Mouse (Mus musculus): Measurements from ENCODE around the gene Arfgef2. TPM values are rescaled to one million over a fixed set of nuclear protein-coding genes. Genes with fewer than 3 reads are reported as not detected.
"Not testable (repeated sequence)": the region's sequence is repeated elsewhere in the genome, so short reads cannot be mapped to it uniquely, and the experiment has no call there.

Gene Arfgef2
- polyA plus RNA-seq, 1 experiment from 2014 or later = 6.8 TPM

DNA sequence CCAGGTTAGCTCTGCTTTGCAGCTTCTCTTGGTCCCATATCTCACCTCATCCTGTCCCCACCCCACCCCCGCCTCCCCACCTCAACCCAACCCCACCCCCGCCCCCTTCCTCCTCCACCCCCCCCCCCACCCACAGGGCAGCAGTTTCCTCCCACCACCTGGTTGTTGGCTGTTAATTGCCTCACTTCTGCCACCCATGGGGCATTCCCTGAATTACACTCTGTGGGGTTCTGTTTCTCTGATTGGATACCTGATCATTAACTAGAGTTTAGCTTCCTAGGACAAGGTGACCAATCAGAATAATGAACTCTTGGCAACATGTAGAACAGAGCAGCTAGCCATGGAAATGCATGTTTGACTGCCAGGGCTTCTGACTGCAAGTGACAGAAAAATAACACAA, 29.1 kb upstream of the Arfgef2 start:
- H3K4me1 ChIP-seq (ENCODE audit: control insufficient read depth, insufficient read depth, low read length) = no peaks in the 10 kb centered on the region
- no peak overlapping the region for H3K9ac ChIP-seq (replicated peaks; ENCODE audit: low read length)
- WGBS = 37% methylated on average over 2 of the region's 2 CpGs
- H3K36me3 ChIP-seq (ENCODE audit: control insufficient read depth, insufficient read depth, low read length) = no peaks in the 10 kb centered on the region
- no peak for DNase-seq
- no peaks in the 10 kb centered on the region for H3K9me3 ChIP-seq (ENCODE audit: control insufficient read depth, low read length)
- no peak overlapping the region for H3K4me2 ChIP-seq (ENCODE audit: low read length)
- no peak for ATAC-seq (ENCODE audit: low FRiP score, low TSS enrichment)
- H3K4me3 ChIP-seq (replicated peaks; ENCODE audit: low read depth, low read length) = no peak overlapping the region
- H3K27me3 ChIP-seq (ENCODE audit: control insufficient read depth, insufficient read depth, low read length) = no peaks in the 10 kb centered on the region
- H3K27ac ChIP-seq (replicated peaks; ENCODE audit: low read depth, low read length) = no peak overlapping the region

DNA sequence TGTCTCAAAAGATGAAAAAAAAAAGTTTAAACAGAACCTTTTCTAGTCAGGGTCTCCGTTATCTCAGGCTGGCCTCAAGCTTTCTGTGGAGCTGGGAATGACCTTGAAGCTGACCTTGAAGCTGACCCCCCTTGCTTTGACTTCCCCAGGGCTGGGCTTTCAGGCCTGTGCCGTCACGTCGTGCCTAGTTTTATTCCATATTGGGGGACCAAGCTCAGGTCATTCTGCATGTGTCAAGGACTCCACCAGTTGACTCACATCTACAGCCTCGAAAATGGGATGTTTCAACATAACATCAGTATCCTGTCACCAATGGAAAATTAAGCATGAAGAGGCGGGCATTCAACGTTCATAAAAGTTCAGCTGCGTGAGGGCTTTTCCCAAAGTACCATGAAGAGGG, 25.4 kb upstream of the Arfgef2 start:
- H3K27ac ChIP-seq (replicated peaks; ENCODE audit: low read depth, low read length) = no peak overlapping the region
- H3K9me3 ChIP-seq (ENCODE audit: control insufficient read depth, low read length) = no peaks in the 10 kb centered on the region
- WGBS = 65% methylated on average over 8 of the region's 8 CpGs
- H3K27me3 ChIP-seq (ENCODE audit: control insufficient read depth, insufficient read depth, low read length) = no peaks in the 10 kb centered on the region
- H3K4me3 ChIP-seq (replicated peaks; ENCODE audit: low read depth, low read length) = no peak overlapping the region
- no peak for DNase-seq
- H3K9ac ChIP-seq (replicated peaks; ENCODE audit: low read length) = no peak overlapping the region
- ATAC-seq (ENCODE audit: low FRiP score, low TSS enrichment) = no peak
- no peaks in the 10 kb centered on the region for H3K4me1 ChIP-seq (ENCODE audit: control insufficient read depth, insufficient read depth, low read length)
- H3K4me2 ChIP-seq (ENCODE audit: low read length) = no peak overlapping the region
- no peaks in the 10 kb centered on the region for H3K36me3 ChIP-seq (ENCODE audit: control insufficient read depth, insufficient read depth, low read length)

DNA sequence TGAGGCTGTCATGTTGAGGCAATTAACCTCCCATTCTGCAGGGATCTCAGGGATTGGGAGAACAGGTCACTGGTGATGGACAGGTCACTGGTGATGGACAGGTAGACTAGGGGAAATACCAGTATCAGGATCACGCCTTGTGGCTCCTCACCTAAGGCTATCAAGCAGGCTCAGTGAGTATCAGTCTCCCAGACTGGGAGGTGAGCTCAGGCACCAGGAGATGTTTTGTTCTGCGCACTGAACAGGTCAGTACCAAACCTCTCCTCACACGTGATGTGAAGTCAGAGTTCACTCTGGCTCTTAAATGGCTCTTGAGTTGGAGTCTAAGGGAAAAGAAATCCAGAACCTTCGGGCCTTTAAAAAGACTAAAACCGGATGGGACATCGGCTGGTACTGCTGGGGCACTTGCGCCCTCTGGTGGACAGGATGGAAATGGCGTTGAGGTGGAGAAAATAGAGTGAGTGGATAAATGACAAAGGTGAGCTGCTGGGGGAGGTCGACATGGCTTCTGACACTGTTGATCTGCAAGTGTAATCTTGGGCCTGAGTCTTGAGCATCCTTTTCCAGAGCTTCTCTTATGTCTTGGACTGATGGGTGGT, 24.3 kb upstream of the Arfgef2 start:
- no peaks in the 10 kb centered on the region for H3K36me3 ChIP-seq (ENCODE audit: control insufficient read depth, insufficient read depth, low read length)
- no peak overlapping the region for H3K9ac ChIP-seq (replicated peaks; ENCODE audit: low read length)
- H3K4me3 ChIP-seq (replicated peaks; ENCODE audit: low read depth, low read length) = no peak overlapping the region

DNA sequence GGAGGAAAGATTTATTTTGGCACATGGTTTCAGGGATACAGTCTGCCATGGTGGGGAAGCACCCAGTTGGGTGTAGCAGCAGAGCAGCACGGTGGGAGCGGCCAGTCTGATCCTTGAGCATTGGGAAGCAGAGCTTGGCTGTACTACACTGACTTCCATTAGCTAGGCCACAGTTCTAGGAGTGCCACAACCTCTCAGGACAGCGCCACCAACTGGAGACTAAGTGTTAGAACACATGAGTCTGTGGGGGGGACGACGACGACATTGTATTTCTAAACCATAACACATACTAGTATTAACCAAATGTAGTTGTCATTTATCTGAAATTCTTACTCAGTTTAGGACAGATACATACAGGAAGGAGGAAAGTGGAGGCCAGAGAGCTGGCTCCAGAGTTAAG, 21.0 kb upstream of the Arfgef2 start:
- no peak for ATAC-seq (ENCODE audit: low FRiP score, low TSS enrichment)
- no peak overlapping the region for H3K4me2 ChIP-seq (ENCODE audit: low read length)
- 76% methylated on average over 6 of the region's 6 CpGs for WGBS
- DNase-seq = peak; percentile 22
- H3K4me3 ChIP-seq (replicated peaks; ENCODE audit: low read depth, low read length) = no peak overlapping the region
- no peak overlapping the region for H3K27ac ChIP-seq (replicated peaks; ENCODE audit: low read depth, low read length)
- peaks cover 8% of the 10 kb centered on the region for H3K4me1 ChIP-seq (ENCODE audit: control insufficient read depth, insufficient read depth, low read length)
- H3K27me3 ChIP-seq (ENCODE audit: control insufficient read depth, insufficient read depth, low read length) = no peaks in the 10 kb centered on the region
- H3K9ac ChIP-seq (replicated peaks; ENCODE audit: low read length) = no peak overlapping the region
- no peaks in the 10 kb centered on the region for H3K36me3 ChIP-seq (ENCODE audit: control insufficient read depth, insufficient read depth, low read length)
- no peaks in the 10 kb centered on the region for H3K9me3 ChIP-seq (ENCODE audit: control insufficient read depth, low read length)

More for the DNA sequence above, 24.3 kb upstream of the Arfgef2 start:
- DNase-seq (peak; percentile 88), ATAC-seq (ENCODE audit: low FRiP score, low TSS enrichment) (no peak)
- Histone ChIP-seq H3K4me1 (ENCODE audit: control insufficient read depth, insufficient read depth, low read length) (peaks cover 5% of the 10 kb centered on the region), H3K27ac (replicated peaks; ENCODE audit: low read depth, low read length) (no peak overlapping the region), H3K4me2 (ENCODE audit: low read length) (no peak overlapping the region), H3K27me3 (ENCODE audit: control insufficient read depth, insufficient read depth, low read length) (no peaks in the 10 kb centered on the region), H3K9me3 (ENCODE audit: control insufficient read depth, low read length) (no peaks in the 10 kb centered on the region)
- WGBS = 14% methylated on average over 9 of the region's 9 CpGs

DNA sequence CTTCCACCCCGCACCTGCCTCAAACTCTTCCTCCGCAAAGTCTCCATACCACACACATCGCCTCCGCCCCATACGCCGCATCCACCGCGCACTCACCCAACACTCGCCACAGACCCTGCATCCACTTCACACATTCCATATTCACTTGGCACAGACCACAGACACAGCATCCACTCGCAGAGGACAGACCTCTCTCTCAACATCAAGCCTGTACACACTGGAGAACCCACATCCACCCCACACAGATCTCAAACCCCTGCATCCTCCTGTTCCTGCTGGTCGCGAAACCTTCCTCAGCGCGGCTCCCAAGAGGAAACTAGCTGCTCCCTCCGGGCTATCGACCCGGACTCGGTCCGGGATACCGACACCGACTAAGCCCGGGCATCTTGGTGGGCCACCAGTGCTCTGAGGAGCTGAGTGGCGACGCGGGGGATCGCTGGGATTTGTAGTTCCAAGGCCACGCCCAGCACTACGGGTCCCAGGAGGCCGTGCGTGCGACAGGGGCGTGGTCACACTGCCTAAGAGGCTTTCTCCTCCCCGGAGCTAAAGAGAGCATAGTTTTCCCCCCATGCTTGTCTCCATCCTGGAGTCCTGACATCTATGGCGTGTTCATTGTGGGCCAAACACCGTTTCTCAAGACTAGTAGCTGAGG, 18.9 kb upstream of the Arfgef2 start:
- peaks cover 8% of the 10 kb centered on the region for H3K4me1 ChIP-seq (ENCODE audit: control insufficient read depth, insufficient read depth, low read length)
- H3K9ac ChIP-seq (replicated peaks; ENCODE audit: low read length) = peak overlapping the region; percentile 58
- H3K4me3 ChIP-seq (replicated peaks; ENCODE audit: low read depth, low read length) = peak overlapping the region; percentile 49
- H3K36me3 ChIP-seq (ENCODE audit: control insufficient read depth, insufficient read depth, low read length) = no peaks in the 10 kb centered on the region
- peak; percentile 91 for ATAC-seq (ENCODE audit: low FRiP score, low TSS enrichment)
- 0% methylated on average over 35 of the region's 35 CpGs for WGBS
- peak overlapping the region; percentile 77 for H3K4me2 ChIP-seq (ENCODE audit: low read length)
- peak; percentile 96 for DNase-seq
- H3K27me3 ChIP-seq (ENCODE audit: control insufficient read depth, insufficient read depth, low read length) = no peaks in the 10 kb centered on the region
- no peaks in the 10 kb centered on the region for H3K9me3 ChIP-seq (ENCODE audit: control insufficient read depth, low read length)
- 0 out of 2 replicates have a peak overlapping the region, but pooled peaks have one; percentile 6 for H3K27ac ChIP-seq (replicated peaks; ENCODE audit: low read depth, low read length)

DNA sequence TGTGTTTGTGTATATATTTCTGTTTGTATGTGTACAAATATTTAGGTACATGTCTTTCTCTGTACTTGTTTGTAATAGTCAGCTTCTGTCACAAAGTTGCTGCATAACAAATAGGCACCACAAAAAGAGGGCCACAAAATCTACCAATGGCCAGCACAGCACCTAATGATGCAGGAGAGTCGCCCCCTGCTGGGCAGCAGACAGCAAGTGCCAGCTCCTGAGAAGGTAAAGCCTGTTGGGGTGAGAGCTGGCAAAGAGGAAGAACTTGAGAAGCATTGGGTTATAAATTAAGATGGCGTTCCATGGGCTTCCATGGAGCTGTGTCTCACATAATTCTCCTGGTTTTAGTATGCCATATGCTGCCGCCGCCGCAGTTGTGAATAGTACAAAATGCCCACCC, 13.7 kb upstream of the Arfgef2 start:
- peak overlapping the region; percentile 5; the same call in 1 of the 2 replicates for H3K27ac ChIP-seq (replicated peaks; ENCODE audit: low read depth, low read length)
- no peak overlapping the region for H3K9ac ChIP-seq (replicated peaks; ENCODE audit: low read length)
- no peaks in the 10 kb centered on the region for H3K9me3 ChIP-seq (ENCODE audit: control insufficient read depth, low read length)
- no peak overlapping the region for H3K4me2 ChIP-seq (ENCODE audit: low read length)
- H3K27me3 ChIP-seq (ENCODE audit: control insufficient read depth, insufficient read depth, low read length) = no peaks in the 10 kb centered on the region
- DNase-seq (peak; percentile 24), ATAC-seq (ENCODE audit: low FRiP score, low TSS enrichment) (no peak)
- H3K4me1 ChIP-seq (ENCODE audit: control insufficient read depth, insufficient read depth, low read length) = peaks cover 17% of the 10 kb centered on the region
- H3K36me3 ChIP-seq (ENCODE audit: control insufficient read depth, insufficient read depth, low read length) = peaks cover 9% of the 10 kb centered on the region
- WGBS = 70% methylated on average over 5 of the region's 5 CpGs
- no peak overlapping the region for H3K4me3 ChIP-seq (replicated peaks; ENCODE audit: low read depth, low read length)

DNA sequence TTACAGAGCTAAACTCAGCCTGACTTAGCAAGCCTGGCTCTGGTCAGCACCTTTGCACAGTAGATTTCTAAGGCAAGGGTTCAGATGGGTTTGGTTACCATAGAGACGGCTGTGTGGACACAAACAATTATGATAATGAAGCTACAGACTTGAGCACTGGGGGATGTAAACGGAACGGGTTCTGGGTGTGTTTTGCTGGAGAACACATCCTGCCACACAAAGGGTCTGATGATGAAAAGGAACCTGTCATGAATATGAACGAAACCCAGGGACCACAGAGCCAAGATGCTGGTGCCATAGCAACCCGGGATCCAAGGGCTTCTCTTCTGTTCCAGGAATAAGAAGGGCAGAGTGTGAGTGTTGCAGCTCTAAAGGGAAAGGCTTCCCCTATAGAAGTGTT, 13.0 kb upstream of the Arfgef2 start, which contains the start of gene Trp53rkb:
Trp53rkb (plus strand) TSS at position 177 of the 400 bp plus-strand sequence.
- peak within 1 kb of the TSS; percentile 79 for H3K9ac ChIP-seq (replicated peaks; ENCODE audit: low read length)
- peak within 1 kb of the TSS; percentile 77 for H3K4me2 ChIP-seq (ENCODE audit: low read length)
- H3K36me3 ChIP-seq (ENCODE audit: control insufficient read depth, insufficient read depth, low read length) = peaks cover 14% of the 10 kb centered on the region
- ATAC-seq (ENCODE audit: low FRiP score, low TSS enrichment) (0 out of 2 replicates have a peak, but pooled peaks have one; percentile 53), DNase-seq (peak; percentile 56)
- WGBS = 12% methylated on average over 5 of the region's 5 CpGs
- peak within 1 kb of the TSS; percentile 72 for H3K4me3 ChIP-seq (replicated peaks; ENCODE audit: low read depth, low read length)
- H3K9me3 ChIP-seq (ENCODE audit: control insufficient read depth, low read length) = no peaks in the 10 kb centered on the region
- H3K4me1 ChIP-seq (ENCODE audit: control insufficient read depth, insufficient read depth, low read length) = peaks cover 14% of the 10 kb centered on the region
- peak within 1 kb of the TSS; percentile 63 for H3K27ac ChIP-seq (replicated peaks; ENCODE audit: low read depth, low read length)
- no peaks in the 10 kb centered on the region for H3K27me3 ChIP-seq (ENCODE audit: control insufficient read depth, insufficient read depth, low read length)

DNA sequence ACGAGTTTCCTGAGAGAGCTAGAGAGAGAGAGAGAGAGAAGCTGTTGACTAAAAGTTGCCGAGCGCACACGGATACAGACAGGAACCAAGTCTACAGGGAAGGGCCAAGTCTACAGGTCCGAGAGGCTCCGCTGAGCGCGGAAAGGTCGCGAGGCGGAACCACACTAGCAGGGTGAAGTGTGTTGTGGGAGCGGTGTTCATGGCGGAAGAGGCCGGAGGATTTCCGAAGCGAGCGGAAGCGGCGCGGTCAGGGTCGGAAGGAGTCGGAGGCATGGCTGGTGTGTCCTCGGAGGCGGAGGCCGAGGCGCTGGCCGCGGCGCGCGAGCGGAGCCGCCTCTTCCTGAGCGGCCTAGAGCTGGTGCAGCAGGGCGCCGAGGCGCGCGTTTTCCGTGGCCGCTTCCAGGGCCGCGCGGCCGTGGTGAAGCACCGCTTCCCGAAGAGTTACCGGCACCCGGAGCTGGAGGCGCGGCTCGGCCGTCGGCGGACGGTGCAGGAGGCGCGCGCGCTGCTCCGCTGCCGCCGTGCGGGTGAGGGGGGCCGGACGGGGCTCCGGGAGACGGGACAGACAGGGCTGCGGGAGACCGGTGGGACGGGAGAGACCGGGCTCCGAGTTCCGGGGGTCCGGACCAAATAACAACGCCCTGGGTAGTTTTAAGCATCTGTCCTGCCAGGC, 11.7 kb upstream of the Arfgef2 start:
- WGBS = under 1% methylated on average over 68 of the region's 76 CpGs
- Histone ChIP-seq H3K4me3 (replicated peaks; ENCODE audit: low read depth, low read length) (peak overlapping the region; percentile 72), H3K4me1 (ENCODE audit: control insufficient read depth, insufficient read depth, low read length) (peaks cover 14% of the 10 kb centered on the region), H3K36me3 (ENCODE audit: control insufficient read depth, insufficient read depth, low read length) (peaks cover 27% of the 10 kb centered on the region), H3K4me2 (ENCODE audit: low read length) (peak overlapping the region; percentile 77), H3K27ac (replicated peaks; ENCODE audit: low read depth, low read length) (peak overlapping the region; percentile 63; the same call in 1 of the 2 replicates), H3K9ac (replicated peaks; ENCODE audit: low read length) (peak overlapping the region; percentile 79)
- ATAC-seq (ENCODE audit: low FRiP score, low TSS enrichment) (peak; percentile 84), DNase-seq (peak; percentile 89)
- H3K9me3 ChIP-seq (ENCODE audit: control insufficient read depth, low read length); H3K27me3 ChIP-seq (ENCODE audit: control insufficient read depth, insufficient read depth, low read length): not testable (repeated sequence)
